Mouse (Mus musculus): ENCODE data around the gene Trim16. TPM values are rescaled to one million over a fixed set of nuclear protein-coding genes. Genes with fewer than 3 reads are reported as not detected.

The Trim16 gene
- polyA plus RNA-seq, 1 experiment from 2014 or later: 3.7 TPM

- H3K36me3 ChIP-seq: no peaks in the 10 kb centered on the region
- DNase-seq (ENCODE audit: low spot score): no peak
- no peak within 1 kb of the TSS; the same call in 1 of the 2 replicates for H3K4me3 ChIP-seq
- H3K27me3 ChIP-seq (ENCODE audit: insufficient read depth, poor library complexity, severe bottlenecking): no peaks in the 10 kb centered on the region
- H3K9me3 ChIP-seq: no peaks in the 10 kb centered on the region
- peak within 1 kb of the TSS; percentile 67 for H3K27ac ChIP-seq
- 40% methylated on average over 12 of the region's 12 CpGs for WGBS
- H3K4me1 ChIP-seq: peaks cover 17% of the 10 kb centered on the region
These were observed 27.1 kb downstream of the Trim16 start, which contains the start of gene Fbxw10 for GRCm38 (mm10) chr11:62846961-62847654. Gene Fbxw10 (plus strand): TSS chr11:62847069.

- DNase-seq (ENCODE audit: low spot score): no peak
- WGBS: 47% methylated on average over 4 of the region's 4 CpGs
- H3K4me3 ChIP-seq: no peak overlapping the region
- H3K36me3 ChIP-seq: no peaks in the 10 kb centered on the region
- no peaks in the 10 kb centered on the region for H3K27me3 ChIP-seq (ENCODE audit: insufficient read depth, poor library complexity, severe bottlenecking)
- no peak overlapping the region for H3K27ac ChIP-seq
- no peaks in the 10 kb centered on the region for H3K9me3 ChIP-seq
- peaks cover 17% of the 10 kb centered on the region for H3K4me1 ChIP-seq
These were observed 27.7 kb downstream of the Trim16 start for GRCm38 (mm10) chr11:62847655-62848191.

GRCm38 (mm10) chr11:62848301-62848700 is 28.3 kb downstream of the Trim16 start:
- Histone ChIP-seq H3K4me1 (peaks cover 17% of the 10 kb centered on the region), H3K36me3 (no peaks in the 10 kb centered on the region), H3K27me3 (ENCODE audit: insufficient read depth, poor library complexity, severe bottlenecking) (no peaks in the 10 kb centered on the region), H3K27ac (no peak overlapping the region), H3K9me3 (no peaks in the 10 kb centered on the region), H3K4me3 (no peak overlapping the region)
- DNase-seq (ENCODE audit: low spot score): no peak
- WGBS: 48% methylated on average over 2 of the region's 2 CpGs

- no peak for DNase-seq (ENCODE audit: low spot score)
- Histone ChIP-seq H3K27ac (no peak overlapping the region), H3K4me1 (peaks cover 17% of the 10 kb centered on the region), H3K27me3 (ENCODE audit: insufficient read depth, poor library complexity, severe bottlenecking) (no peaks in the 10 kb centered on the region), H3K4me3 (no peak overlapping the region), H3K36me3 (no peaks in the 10 kb centered on the region), H3K9me3 (no peaks in the 10 kb centered on the region)
- WGBS: 73% methylated on average over 1 of the region's 1 CpGs
These were observed 31.2 kb downstream of the Trim16 start for GRCm38 (mm10) chr11:62851199-62851598.

GRCm38 (mm10) chr11:62853334-62853733 is 33.3 kb downstream of the Trim16 start:
- no peak overlapping the region for H3K27ac ChIP-seq
- no peak overlapping the region for H3K4me3 ChIP-seq
- DNase-seq (ENCODE audit: low spot score): no peak
- H3K4me1 ChIP-seq: 0 out of 2 replicates have a peak, but pooled peaks cover 5% of the 10 kb centered on the region
- no peaks in the 10 kb centered on the region for H3K27me3 ChIP-seq (ENCODE audit: insufficient read depth, poor library complexity, severe bottlenecking)
- 73% methylated on average over 6 of the region's 6 CpGs for WGBS
- H3K36me3 ChIP-seq: no peaks in the 10 kb centered on the region
- no peaks in the 10 kb centered on the region for H3K9me3 ChIP-seq

GRCm38 (mm10) chr11:62865562-62865961 is 45.5 kb downstream of the Trim16 start:
- Histone ChIP-seq H3K27ac (no peak overlapping the region), H3K36me3 (no peaks in the 10 kb centered on the region), H3K4me1 (no peaks in the 10 kb centered on the region), H3K4me3 (no peak overlapping the region), H3K9me3 (no peaks in the 10 kb centered on the region), H3K27me3 (ENCODE audit: insufficient read depth, poor library complexity, severe bottlenecking) (no peaks in the 10 kb centered on the region)
- WGBS: 78% methylated on average over 4 of the region's 4 CpGs
- DNase-seq (ENCODE audit: low spot score): no peak

GRCm38 (mm10) chr11:62866685-62867084 is 46.7 kb downstream of the Trim16 start:
- WGBS: 78% methylated on average over 7 of the region's 7 CpGs
- no peak overlapping the region for H3K4me3 ChIP-seq
- no peaks in the 10 kb centered on the region for H3K36me3 ChIP-seq
- H3K9me3 ChIP-seq: no peaks in the 10 kb centered on the region
- no peaks in the 10 kb centered on the region for H3K4me1 ChIP-seq
- H3K27me3 ChIP-seq (ENCODE audit: insufficient read depth, poor library complexity, severe bottlenecking): no peaks in the 10 kb centered on the region
- DNase-seq (ENCODE audit: low spot score): no peak
- no peak overlapping the region for H3K27ac ChIP-seq

GRCm38 (mm10) chr11:62869201-62869600 is 49.2 kb downstream of the Trim16 start:
- Histone ChIP-seq H3K4me1 (no peaks in the 10 kb centered on the region), H3K27me3 (ENCODE audit: insufficient read depth, poor library complexity, severe bottlenecking) (no peaks in the 10 kb centered on the region), H3K27ac (no peak overlapping the region), H3K9me3 (no peaks in the 10 kb centered on the region), H3K36me3 (no peaks in the 10 kb centered on the region), H3K4me3 (no peak overlapping the region)
- 82% methylated on average over 5 of the region's 5 CpGs for WGBS
- no peak for DNase-seq (ENCODE audit: low spot score)

GRCm38 (mm10) chr11:62869715-62870371 is 49.8 kb downstream of the Trim16 start:
- H3K9me3 ChIP-seq: no peaks in the 10 kb centered on the region
- WGBS: 75% methylated on average over 8 of the region's 8 CpGs
- no peak for DNase-seq (ENCODE audit: low spot score)
- no peaks in the 10 kb centered on the region for H3K36me3 ChIP-seq
- H3K4me1 ChIP-seq: no peaks in the 10 kb centered on the region
- H3K4me3 ChIP-seq: no peak overlapping the region
- H3K27ac ChIP-seq: no peak overlapping the region
- H3K27me3 ChIP-seq (ENCODE audit: insufficient read depth, poor library complexity, severe bottlenecking): no peaks in the 10 kb centered on the region

- WGBS: 69% methylated on average over 9 of the region's 9 CpGs
- no peak for DNase-seq (ENCODE audit: low spot score)
- Histone ChIP-seq H3K4me3 (no peak overlapping the region), H3K4me1 (no peaks in the 10 kb centered on the region), H3K27me3 (ENCODE audit: insufficient read depth, poor library complexity, severe bottlenecking) (no peaks in the 10 kb centered on the region), H3K36me3 (no peaks in the 10 kb centered on the region), H3K27ac (no peak overlapping the region), H3K9me3 (no peaks in the 10 kb centered on the region)
These were observed 53.4 kb downstream of the Trim16 start for GRCm38 (mm10) chr11:62873479-62873878.

GRCm38 (mm10) chr11:62875696-62876095 is 55.7 kb downstream of the Trim16 start:
- H3K4me1 ChIP-seq: no peaks in the 10 kb centered on the region
- H3K27ac ChIP-seq: no peak overlapping the region
- DNase-seq (ENCODE audit: low spot score): no peak
- WGBS: 66% methylated on average over 1 of the region's 1 CpGs
- no peaks in the 10 kb centered on the region for H3K27me3 ChIP-seq (ENCODE audit: insufficient read depth, poor library complexity, severe bottlenecking)
- no peaks in the 10 kb centered on the region for H3K9me3 ChIP-seq
- H3K4me3 ChIP-seq: no peak overlapping the region
- H3K36me3 ChIP-seq: no peaks in the 10 kb centered on the region

GRCm38 (mm10) chr11:62876445-62876844 is 56.4 kb downstream of the Trim16 start:
- H3K9me3 ChIP-seq: no peaks in the 10 kb centered on the region
- no peak for DNase-seq (ENCODE audit: low spot score)
- no peaks in the 10 kb centered on the region for H3K36me3 ChIP-seq
- H3K27ac ChIP-seq: no peak overlapping the region
- H3K4me3 ChIP-seq: no peak overlapping the region
- WGBS: 85% methylated on average over 4 of the region's 4 CpGs
- no peaks in the 10 kb centered on the region for H3K27me3 ChIP-seq (ENCODE audit: insufficient read depth, poor library complexity, severe bottlenecking)
- H3K4me1 ChIP-seq: no peaks in the 10 kb centered on the region

GRCm38 (mm10) chr11:62877391-62877790 is 57.4 kb downstream of the Trim16 start:
- no peak overlapping the region for H3K4me3 ChIP-seq
- H3K36me3 ChIP-seq: peaks cover 4% of the 10 kb centered on the region; the same call in 1 of the 2 replicates
- DNase-seq (ENCODE audit: low spot score): no peak
- H3K27ac ChIP-seq: no peak overlapping the region
- no peaks in the 10 kb centered on the region for H3K9me3 ChIP-seq
- no peaks in the 10 kb centered on the region for H3K4me1 ChIP-seq
- no peaks in the 10 kb centered on the region for H3K27me3 ChIP-seq (ENCODE audit: insufficient read depth, poor library complexity, severe bottlenecking)
- 89% methylated on average over 1 of the region's 1 CpGs for WGBS

Measured in heart, embryonic 10.5 days (tissue).